Mouse (Mus musculus): ENCODE data around the gene Myt1l.

Myt1l gene

DNA sequence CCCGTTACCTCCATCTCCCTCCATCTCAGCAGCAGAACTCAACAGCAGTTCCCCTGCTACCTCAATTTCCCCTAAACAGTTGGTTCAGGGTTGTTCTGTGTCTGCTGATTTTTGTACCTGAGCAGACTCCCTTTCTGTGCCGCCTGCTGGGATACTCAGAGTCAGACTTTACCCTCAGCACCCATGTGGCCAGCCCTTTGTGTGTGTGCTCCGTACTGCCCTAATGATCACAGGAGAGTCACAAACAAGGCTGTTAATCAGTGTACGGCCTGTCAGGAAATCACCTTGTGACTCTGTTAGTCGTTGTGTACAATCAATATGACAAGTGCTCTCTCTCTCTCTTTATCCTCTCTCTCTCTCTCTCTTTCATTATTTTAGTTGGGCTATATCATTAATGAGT, 430.5 kb downstream of the Myt1l start:
- no peak for DNase-seq (ENCODE audit: low spot score)

DNA sequence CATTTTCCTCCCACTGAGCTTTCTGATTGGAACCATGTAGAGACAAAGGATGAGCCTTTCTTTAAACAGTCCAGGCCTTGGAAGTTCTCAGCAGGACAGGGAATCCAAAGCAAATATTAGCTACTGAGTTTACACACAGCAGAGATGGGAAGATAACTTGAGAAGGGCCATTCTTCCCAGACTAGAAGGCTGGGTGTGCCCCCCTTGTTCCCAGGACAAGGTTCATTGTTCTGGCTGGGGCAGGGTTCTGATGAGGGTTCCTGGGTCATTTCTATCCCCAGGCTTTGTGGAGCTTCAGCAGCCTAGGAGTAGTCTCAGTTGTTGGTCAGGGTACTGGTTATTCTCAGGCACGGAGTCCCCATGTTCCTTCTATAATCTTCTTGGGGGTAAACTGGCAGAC, 432.9 kb downstream of the Myt1l start:
- no peak for DNase-seq (ENCODE audit: low spot score)

DNA sequence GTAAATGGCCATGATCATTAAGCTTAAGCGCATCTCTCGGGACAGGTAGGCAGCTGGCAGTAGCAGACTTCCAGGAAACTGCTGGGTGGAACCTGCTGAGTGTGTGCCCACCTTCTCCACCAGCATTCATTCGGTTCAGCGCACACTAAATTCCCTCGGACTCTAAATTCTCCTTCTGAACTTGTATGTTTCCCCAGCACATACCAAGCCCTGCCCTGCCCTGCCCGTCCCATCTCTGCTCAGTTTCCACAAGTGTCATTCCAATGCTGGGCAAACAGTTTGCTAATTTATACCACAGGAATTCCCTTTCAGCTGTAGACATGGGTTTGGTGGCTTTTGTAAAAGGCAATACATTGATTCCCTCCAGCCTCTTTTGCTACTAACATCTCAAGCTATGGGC, 436.8 kb downstream of the Myt1l start:
- DNase-seq (ENCODE audit: low spot score): no peak

DNA sequence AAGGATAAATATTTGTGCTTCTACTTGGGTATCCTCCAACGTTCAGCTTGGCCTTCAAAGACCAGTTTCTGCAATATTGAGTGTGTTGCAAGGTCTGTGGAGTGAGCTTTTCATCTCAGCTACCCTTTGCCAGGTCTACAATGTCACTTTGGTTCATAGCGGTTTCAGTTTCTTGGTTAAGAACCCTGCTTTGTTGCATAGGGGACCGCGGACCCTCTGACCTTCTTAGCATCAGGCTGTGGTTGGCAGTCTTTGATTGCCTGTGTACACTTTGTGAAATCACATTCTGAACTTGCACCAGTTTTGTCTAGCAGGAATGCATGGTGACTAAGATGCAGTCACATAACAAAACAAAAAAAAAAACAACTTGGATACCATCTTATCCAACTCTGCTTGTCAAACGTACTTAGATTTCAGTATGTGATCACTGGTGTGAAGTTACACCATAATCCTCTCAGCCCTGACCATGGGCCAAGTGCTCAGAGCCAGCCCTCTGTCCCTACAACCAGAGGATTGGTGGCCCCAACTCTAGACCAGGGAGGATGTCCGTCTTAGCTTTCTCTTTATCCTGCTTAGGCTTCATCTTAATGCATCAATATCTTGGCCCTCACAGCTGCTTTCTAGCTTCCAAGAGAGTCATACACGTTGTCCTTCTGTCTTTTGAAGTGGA, 443.7 kb downstream of the Myt1l start:
- no peak for DNase-seq (ENCODE audit: low spot score)

DNA sequence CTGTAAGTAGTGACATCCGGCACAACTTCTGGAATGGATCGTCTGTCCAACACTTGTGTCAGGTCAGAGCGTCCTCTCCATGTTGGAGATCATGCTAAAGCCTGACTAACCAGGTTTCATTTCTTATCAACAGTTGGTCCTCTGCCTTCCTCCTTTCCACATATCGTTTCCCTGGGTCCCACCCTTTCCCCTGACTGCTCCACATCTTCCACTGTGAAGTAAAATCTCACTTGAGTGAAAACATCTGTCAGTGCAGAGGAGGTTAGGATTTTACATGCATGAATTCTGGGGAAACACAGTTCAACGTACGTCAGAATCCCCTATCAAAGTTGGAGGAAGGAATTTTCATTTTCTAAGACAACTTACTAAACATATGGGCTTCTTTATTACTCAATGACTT, 444.3 kb downstream of the Myt1l start:
- DNase-seq (ENCODE audit: low spot score): no peak
